Mouse (Mus musculus): ENCODE results near the gene Tlr13. TPM values are rescaled to one million over a fixed set of nuclear protein-coding genes. Genes with fewer than 3 reads are reported as not detected.

Tlr13 gene
- total and polyA plus RNA-seq, 3 experiments = not detected

GRCm38 (mm10) chrX:106135484-106135883 is 7.5 kb upstream of the Tlr13 start:
- H3K27ac ChIP-seq (ENCODE audit: control insufficient read depth, low read depth, low read length) = no peak overlapping the region
- DNase-seq (ENCODE audit: low read depth, low spot score) = no peak
- H3K4me1 ChIP-seq (ENCODE audit: control insufficient read depth in 1 of 2, insufficient read depth in 2 of 2, low read length in 2 of 2) = peaks cover 4 to 10% of the 10 kb centered on the region in 2 experiments; a peak in 3 of 4 replicates
- H3K9ac ChIP-seq (ENCODE audit: control insufficient read depth, low read depth, low read length, poor library complexity, severe bottlenecking) = no peak overlapping the region
- no peaks in the 10 kb centered on the region for H3K9me3 ChIP-seq (replicated peaks; ENCODE audit: insufficient read depth, low read length)
- TF ChIP-seq JUND (IDR thresholded peaks at IDR 0.05; ENCODE audit: low read depth, low read length) (no peak), TAL1 (IDR thresholded peaks at IDR 0.05; ENCODE audit: low read length) (no peak), MXI1 (IDR thresholded peaks at IDR 0.05; ENCODE audit: low read depth, low read length) (no peak), KAT2A (conservative IDR thresholded peaks at IDR 0.05; ENCODE audit: low read depth, low read length) (no peak), TBP (IDR thresholded peaks at IDR 0.05; ENCODE audit: low read depth, low read length) (no peak), MAZ (IDR thresholded peaks at IDR 0.05; ENCODE audit: low read depth, low read length) (no peak), ZNF384 (IDR thresholded peaks at IDR 0.05; ENCODE audit: low read depth, low read length) (no peak), CHD2 (IDR thresholded peaks at IDR 0.05; ENCODE audit: low read length) (no peak), SIN3A (IDR thresholded peaks at IDR 0.05; ENCODE audit: low read length) (no peak), E2F4 (IDR thresholded peaks at IDR 0.05; ENCODE audit: borderline replicate concordance, low read depth, low read length) (no peak), USF2 (IDR thresholded peaks at IDR 0.05; ENCODE audit: borderline replicate concordance in 1 of 2, insufficient read depth in 1 of 2, low read depth in 1 of 2, low read length in 2 of 2) (no peak), RCOR1 (IDR thresholded peaks at IDR 0.05; ENCODE audit: low read depth, low read length) (no peak)
- H3K4me3 ChIP-seq (ENCODE audit: control insufficient read depth in 1 of 2, insufficient read depth in 1 of 2, low read depth in 2 of 2, low read length in 2 of 2) = no peak overlapping the region
- H3K27me3 ChIP-seq (ENCODE audit: control insufficient read depth in 1 of 2, insufficient read depth in 2 of 2, low read length in 2 of 2) = no peaks in the 10 kb centered on the region
- peaks cover 0 to 7% of the 10 kb centered on the region in 2 experiments; a peak in 2 of 4 replicates for H3K36me3 ChIP-seq (ENCODE audit: control insufficient read depth in 1 of 2, insufficient read depth in 2 of 2, low read length in 2 of 2)
- H3K79me2 ChIP-seq (ENCODE audit: control insufficient read depth, insufficient read depth, low read length, poor library complexity) = no peaks in the 10 kb centered on the region

DNA sequence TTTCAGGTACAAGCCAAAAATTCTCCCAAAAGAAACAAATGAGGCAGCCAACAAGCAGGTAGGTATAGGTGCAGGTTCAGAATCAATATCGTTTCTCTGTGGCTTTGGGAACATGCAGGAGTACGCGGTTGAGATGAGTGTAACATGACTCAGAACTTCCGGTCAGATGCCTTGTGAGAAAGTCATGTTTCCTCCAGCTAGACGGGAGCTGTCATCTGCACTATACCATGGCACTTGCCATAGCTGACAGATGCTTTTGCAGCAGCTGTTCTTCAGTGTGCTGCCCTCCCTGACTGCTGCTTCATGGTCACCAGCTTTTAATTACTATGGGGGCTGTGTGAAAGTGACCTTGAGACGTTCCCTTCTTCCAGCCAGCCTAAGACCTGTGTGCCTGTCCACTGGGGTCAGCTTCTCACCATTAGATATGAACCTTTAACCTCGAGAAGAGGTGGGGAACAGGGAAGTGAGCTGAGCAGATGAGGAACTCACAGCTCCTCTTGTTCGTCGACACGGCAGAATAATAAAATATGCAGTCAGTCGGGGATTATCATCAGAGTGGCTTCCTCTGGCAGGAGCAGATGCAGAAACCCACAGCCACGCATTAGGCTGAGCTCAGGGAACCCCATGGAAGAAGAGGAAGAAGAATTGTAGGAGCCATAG is 7.0 kb upstream of the Tlr13 start:
- Histone ChIP-seq H3K9me3 (replicated peaks; ENCODE audit: insufficient read depth, low read length) (no peaks in the 10 kb centered on the region), H3K27ac (ENCODE audit: control insufficient read depth, low read depth, low read length) (peak overlapping the region; percentile 32; the same call in 1 of the 2 replicates), H3K4me3 (ENCODE audit: control insufficient read depth in 1 of 2, insufficient read depth in 1 of 2, low read depth in 2 of 2, low read length in 2 of 2) (peak overlapping the region; percentile 29 to 46), H3K9ac (ENCODE audit: control insufficient read depth, low read depth, low read length, poor library complexity, severe bottlenecking) (peak overlapping the region; percentile 32), H3K4me1 (ENCODE audit: control insufficient read depth in 1 of 2, insufficient read depth in 2 of 2, low read length in 2 of 2) (peaks cover 4 to 10% of the 10 kb centered on the region in 2 experiments; a peak in 3 of 4 replicates), H3K36me3 (ENCODE audit: control insufficient read depth in 1 of 2, insufficient read depth in 2 of 2, low read length in 2 of 2) (peaks cover 0 to 8% of the 10 kb centered on the region in 2 experiments; a peak in 2 of 4 replicates), H3K79me2 (ENCODE audit: control insufficient read depth, insufficient read depth, low read length, poor library complexity) (no peaks in the 10 kb centered on the region), H3K27me3 (ENCODE audit: control insufficient read depth in 1 of 2, insufficient read depth in 2 of 2, low read length in 2 of 2) (no peaks in the 10 kb centered on the region)
- peak; percentile 57 for DNase-seq (ENCODE audit: low read depth, low spot score)
- TF ChIP-seq MYC (IDR thresholded peaks at IDR 0.05; ENCODE audit: low read depth, low read length) (no peak), MXI1 (IDR thresholded peaks at IDR 0.05; ENCODE audit: low read depth, low read length) (no peak), SIN3A (IDR thresholded peaks at IDR 0.05; ENCODE audit: low read length) (no peak), MAX (IDR thresholded peaks at IDR 0.05; ENCODE audit: low read length) (no peak), ZMIZ1 (IDR thresholded peaks at IDR 0.05; ENCODE audit: low read depth, low read length) (no peak), USF2 (IDR thresholded peaks at IDR 0.05; ENCODE audit: borderline replicate concordance in 1 of 2, insufficient read depth in 1 of 2, low read depth in 1 of 2, low read length in 2 of 2) (no peak), CHD2 (IDR thresholded peaks at IDR 0.05; ENCODE audit: low read length) (no peak), RAD21 (IDR thresholded peaks at IDR 0.05; ENCODE audit: low read depth, low read length) (no peak), MAZ (IDR thresholded peaks at IDR 0.05; ENCODE audit: low read depth, low read length) (no peak), MEF2A (IDR thresholded peaks at IDR 0.05; ENCODE audit: extremely low read depth, insufficient replicate concordance, low read depth, low read length, poor library complexity, severe bottlenecking) (no peak), ZKSCAN1 (IDR thresholded peaks at IDR 0.05; ENCODE audit: low read depth, low read length) (no peak), SMC3 (IDR thresholded peaks at IDR 0.05; ENCODE audit: low read depth, low read length) (no peak), MYB (IDR thresholded peaks at IDR 0.05; ENCODE audit: low read depth, low read length) (no peak), EP300 (IDR thresholded peaks at IDR 0.05; ENCODE audit: low read depth in 1 of 2, low read length in 2 of 2) (no peak), ZC3H11A (IDR thresholded peaks at IDR 0.05; ENCODE audit: low read depth, low read length) (no peak), NELFE (IDR thresholded peaks at IDR 0.05; ENCODE audit: low read depth, low read length) (no peak), POLR2AphosphoS2 (IDR thresholded peaks at IDR 0.05; ENCODE audit: low read length) (no peak)
